Mouse (Mus musculus): ENCODE measurements around the gene Bicc1.

Gene Bicc1

DNA sequence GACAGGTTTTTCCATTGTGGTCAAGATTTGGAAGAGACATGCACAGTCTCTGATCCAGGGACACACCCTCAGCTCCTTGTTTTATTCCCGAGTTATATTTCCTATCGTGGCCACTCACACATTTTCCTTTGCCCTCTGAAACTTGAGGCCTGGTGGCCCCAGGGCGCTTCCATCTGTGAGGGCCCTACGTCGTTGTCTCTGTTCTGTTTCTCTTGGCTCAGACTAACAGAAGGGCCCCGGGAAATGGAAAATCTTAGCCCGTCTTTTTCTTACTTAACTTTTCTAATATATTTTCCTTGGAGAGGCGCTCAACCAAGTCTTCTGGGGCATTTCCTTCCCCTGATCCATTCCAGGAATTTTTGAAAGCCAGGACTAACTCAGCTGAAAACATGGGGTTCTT, 281.9 kb downstream of the Bicc1 start:
- no peak for TF ChIP-seq GATA4 (IDR thresholded peaks at IDR 0.05; ENCODE audit: insufficient replicate concordance, low read length)

DNA sequence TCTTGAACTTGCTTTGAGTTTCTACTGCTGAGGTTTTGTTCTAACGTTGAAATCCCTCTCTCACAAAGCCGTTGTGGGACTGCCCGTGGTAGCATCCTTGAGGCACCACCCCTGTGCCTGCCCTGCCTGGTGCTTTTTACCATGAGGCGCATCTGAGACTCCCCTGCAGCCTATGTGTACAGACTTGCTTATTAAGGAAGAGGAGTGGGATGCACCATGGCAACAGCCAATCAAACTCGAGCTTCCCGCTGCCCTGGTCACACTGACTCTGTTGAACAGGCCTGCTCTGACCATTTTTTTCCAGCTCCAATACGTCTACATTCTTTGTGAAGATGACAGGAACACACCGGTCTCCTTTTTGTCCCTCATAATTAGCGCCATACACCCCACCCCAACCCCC, 283.0 kb downstream of the Bicc1 start:
- no peak for TF ChIP-seq GATA4 (IDR thresholded peaks at IDR 0.05; ENCODE audit: insufficient replicate concordance, low read length)

DNA sequence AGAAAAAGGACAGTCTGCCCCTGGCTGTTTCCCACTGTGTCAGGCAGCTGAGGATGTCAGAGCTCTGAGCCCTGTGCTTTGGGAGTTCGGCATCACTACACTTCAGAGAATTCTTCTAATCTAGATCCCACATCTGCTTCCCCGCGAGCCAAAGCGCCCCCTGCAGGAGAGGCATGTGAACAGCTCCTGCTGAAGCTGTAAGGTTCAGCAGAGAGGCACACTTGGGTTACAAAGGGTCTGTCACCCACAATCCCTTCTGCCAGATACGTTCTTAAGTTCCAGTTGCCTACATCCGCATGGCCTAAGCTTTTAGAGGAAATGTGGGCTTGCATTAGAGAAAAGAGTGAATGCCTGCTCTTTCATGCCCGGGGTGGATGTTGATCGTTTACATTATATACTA, 283.4 kb downstream of the Bicc1 start:
- TF ChIP-seq GATA4 (IDR thresholded peaks at IDR 0.05; ENCODE audit: insufficient replicate concordance, low read length): no peak

DNA sequence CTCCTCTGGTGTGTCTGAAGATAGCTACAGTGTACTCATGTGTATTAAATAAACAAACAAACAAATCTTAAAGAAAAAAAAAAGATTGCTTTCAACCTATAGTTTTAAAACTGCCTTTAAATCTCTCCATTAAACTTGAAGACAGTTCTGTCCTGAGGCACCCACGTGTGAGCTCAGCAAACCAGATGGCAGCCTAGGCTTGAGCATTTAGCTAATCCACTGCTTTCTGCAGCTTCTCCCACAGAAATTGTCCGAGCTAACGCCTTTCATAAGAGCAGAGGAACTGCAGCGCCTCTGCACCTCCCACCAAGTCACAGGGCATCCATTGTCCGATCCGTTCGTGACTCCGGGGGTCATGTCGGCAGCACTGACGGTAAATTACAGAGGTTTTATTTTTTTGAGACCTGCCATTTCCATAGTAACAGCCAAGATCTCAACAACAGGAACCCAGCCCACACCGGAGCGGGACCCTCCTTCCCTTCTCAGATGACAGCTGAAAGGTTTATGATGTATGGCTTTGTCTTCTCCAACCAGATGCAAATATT, 284.4 kb downstream of the Bicc1 start:
- no peak for TF ChIP-seq GATA4 (IDR thresholded peaks at IDR 0.05; ENCODE audit: insufficient replicate concordance, low read length)

Measured in liver, adult (tissue).